Mouse (Mus musculus) ES-E14 (cell line): ENCODE data around the gene Psmd3. TPM values are rescaled to one million over a fixed set of nuclear protein-coding genes. Genes with fewer than 3 reads are reported as not detected.
"Not testable (repeated sequence)": the region's sequence is repeated elsewhere in the genome, so short reads cannot be mapped to it uniquely, and the experiment has no call there.

Experiments used
- DNase-seq: peaks from one replicate; pipeline ENCODE4 v3.0.0-alpha.2; 2013; ENCODE audit warnings: low read depth, low spot score
- H3K27ac ChIP-seq: 2 replicates; pipeline ENCODE4 v1.5.1; 2012; ENCODE audit warnings: low read depth, mild to moderate bottlenecking, low read length, moderate library complexity, mixed read lengths; ENCODE audit not compliant: poor library complexity, insufficient read depth, severe bottlenecking
- H3K36me3 ChIP-seq: 2 replicates; pipeline ENCODE4 v1.6.1; 2012; ENCODE audit warnings: mild to moderate bottlenecking, low read length, moderate library complexity, mixed read lengths; ENCODE audit not compliant: control insufficient read depth, poor library complexity, insufficient read depth, severe bottlenecking
- H3K4me1 ChIP-seq, 2 experiments: fragments of 150-350 bp in 1 of 2; sonication (generic) in 1 of 2; 2 replicates each; pipeline ENCODE4 v1.6.1; 2012; ENCODE audit warnings: low read length in 2 of 2, mild to moderate bottlenecking in 1 of 2, mixed read lengths in 1 of 2; ENCODE audit not compliant: control insufficient read depth in 2 of 2, insufficient read depth in 2 of 2, poor library complexity in 1 of 2
- H3K4me3 ChIP-seq, 2 experiments: fragments of 150-350 bp in 1 of 2; sonication (generic) in 1 of 2; 2 replicates each; pipeline ENCODE4 v1.5.1; 2012; ENCODE audit warnings: low read length in 2 of 2, low read depth in 1 of 2, mild to moderate bottlenecking in 1 of 2, mixed read lengths in 1 of 2; ENCODE audit not compliant: insufficient read depth in 1 of 2, poor library complexity in 1 of 2, severe bottlenecking in 1 of 2
- H3K9ac ChIP-seq: 2 replicates; pipeline ENCODE4 v1.6.1; 2012; ENCODE audit warnings: low read depth, mild to moderate bottlenecking, low read length, mixed read lengths; ENCODE audit not compliant: poor library complexity, insufficient read depth, severe bottlenecking
- H3K9me3 ChIP-seq: fragments of 150-350 bp; sonication (generic); 2 replicates; pipeline ENCODE4 v1.6.1; 2012; ENCODE audit warnings: low read depth, mild to moderate bottlenecking, low read length; ENCODE audit not compliant: control insufficient read depth, insufficient read depth
- CHD2 ChIP-seq: IDR thresholded peaks from 2 replicates; pipeline ENCODE4 v1.6.1; 2014; ENCODE audit warnings: mild to moderate bottlenecking, low read depth, low read length, inconsistent platforms
- HCFC1 ChIP-seq: IDR thresholded peaks from 2 replicates; pipeline ENCODE4 v1.6.1; 2012; ENCODE audit warnings: low read length, inconsistent platforms, borderline replicate concordance; ENCODE audit not compliant: insufficient read depth
- MAFK ChIP-seq: IDR thresholded peaks from 2 replicates; pipeline ENCODE4 v1.6.1; 2014; ENCODE audit warnings: mild to moderate bottlenecking, low read depth, low read length, inconsistent platforms; ENCODE audit not compliant: insufficient read depth
- ZNF384 ChIP-seq: IDR thresholded peaks from 2 replicates; pipeline ENCODE4 v1.6.1; 2012; ENCODE audit warnings: low read depth, low read length, inconsistent platforms
- in situ Hi-C, 2 experiments: fragments of 600-800 bp; cut with MboI; formaldehyde crosslinking; loops; one replicate each; pipeline ENCODE4 v1.15.1; 2025; ENCODE audit warnings: low sequenced_read_pairs in 2 of 2, inconsistent platforms in 1 of 2; ENCODE audit not compliant: unreplicated experiment in 2 of 2
- total RNA-seq: library from RNA; depleted of rRNA; stranded (reverse); fragments of 300-350 nt; gene quantifications from 2 replicates; pipeline ENCODE4 v1.2.3, GENCODE M21; 2012

Gene Psmd3
- total RNA-seq, 1 experiment: 408 TPM

DNA sequence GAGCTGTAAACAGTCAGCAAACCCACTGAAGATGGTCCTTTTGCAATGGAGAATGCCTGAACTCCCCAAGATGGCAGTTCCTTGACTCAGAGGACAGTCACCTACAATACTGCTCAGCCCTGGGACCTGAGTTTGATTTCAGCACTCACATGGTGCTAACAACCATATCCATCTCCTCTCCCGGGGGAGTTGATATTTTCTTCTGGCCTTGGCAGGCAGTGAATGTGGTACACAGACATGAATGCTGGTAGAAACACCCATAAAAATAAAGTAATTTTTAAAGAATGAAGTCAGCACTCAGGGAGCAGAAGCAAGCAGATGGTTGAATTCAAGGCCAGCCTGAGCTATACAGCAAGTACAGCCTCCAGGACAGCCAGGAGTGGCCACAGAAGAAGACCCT, 53.8 kb downstream of the Psmd3 start:
- no peak for TF ChIP-seq HCFC1
- no peak for TF ChIP-seq MAFK
- Histone ChIP-seq H3K36me3 (no peaks in the 10 kb centered on the region), H3K9me3 (no peaks in the 10 kb centered on the region), H3K4me1 (peaks cover 8 to 17% of the 10 kb centered on the region in 2 experiments; a peak in 3 of 4 replicates), H3K27ac (no peak overlapping the region), H3K9ac (no peak overlapping the region), H3K4me3 (no peak overlapping the region)
- no peak for DNase-seq
- in situ Hi-C loops: loop anchor here in 1 of 2 experiments (10.0 kb wide), 1 partner anchor 49 kb away; no protein-coding TSS in a partner anchor

DNA sequence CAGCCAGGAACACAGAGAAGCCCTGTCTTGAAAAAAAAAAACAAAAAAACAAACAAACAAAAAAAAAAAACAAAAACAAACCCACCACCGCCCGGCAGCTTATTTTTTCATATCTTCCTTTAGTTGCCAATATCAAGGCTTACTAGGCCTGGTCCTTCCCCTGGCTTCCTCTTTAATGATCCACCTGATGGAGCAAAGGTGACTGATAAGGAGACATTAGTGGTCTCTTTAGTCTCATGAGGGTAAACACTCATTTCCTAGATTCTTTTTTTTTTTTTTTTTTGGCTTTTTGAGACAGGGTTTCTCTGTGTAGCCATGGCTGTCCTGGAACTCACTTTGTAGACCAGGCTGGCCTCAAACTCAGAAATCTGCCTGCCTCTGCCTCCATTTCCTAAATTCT, 54.9 kb downstream of the Psmd3 start:
- 0 out of 2 replicates have a peak, but pooled peaks have one; percentile 35 for TF ChIP-seq ZNF384
- in situ Hi-C loops: loop anchor here in 1 of 2 experiments (10.0 kb wide), 1 partner anchor 48 kb away; no protein-coding TSS in a partner anchor
- not testable (repeated sequence) for H3K36me3 ChIP-seq, H3K27ac ChIP-seq, H3K9me3 ChIP-seq, H3K9ac ChIP-seq, H3K4me3 ChIP-seq, DNase-seq
- H3K4me1 ChIP-seq: peaks cover 8 to 17% of the 10 kb centered on the region in 2 experiments; a peak in 3 of 4 replicates

DNA sequence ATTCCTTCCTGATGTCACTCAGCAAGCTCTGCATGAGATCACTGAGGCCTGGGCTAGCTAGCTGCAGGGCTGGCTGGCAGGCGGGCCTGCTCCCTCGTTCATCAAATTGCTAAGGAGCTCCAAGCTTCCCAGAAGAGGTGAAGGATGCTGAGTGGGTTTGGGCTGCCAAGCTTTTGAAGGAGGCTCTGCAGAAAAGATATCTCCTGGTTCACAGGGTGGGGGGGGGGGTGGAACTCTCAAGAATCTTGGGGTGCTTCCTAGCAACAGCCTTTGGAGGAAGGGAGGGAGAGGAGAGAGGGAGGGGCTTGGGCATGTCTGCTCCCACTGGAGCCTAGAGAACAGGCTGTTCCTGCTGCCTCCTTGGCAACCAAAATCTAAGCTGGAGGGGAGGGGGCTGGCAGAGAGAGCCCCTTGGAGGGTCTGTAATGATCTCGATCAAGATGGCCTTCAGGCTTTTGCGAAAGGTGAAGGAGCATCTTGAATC, 56.1 kb downstream of the Psmd3 start:
- in situ Hi-C loops: loop anchor here in 1 of 2 experiments (10.0 kb wide), 1 partner anchor 46 kb away; no protein-coding TSS in a partner anchor
- no peak for DNase-seq
- Histone ChIP-seq H3K9me3 (no peaks in the 10 kb centered on the region), H3K4me3 (no peak overlapping the region), H3K27ac (no peak overlapping the region), H3K36me3 (no peaks in the 10 kb centered on the region), H3K4me1 (peaks cover 8 to 25% of the 10 kb centered on the region in 2 experiments; a peak in 3 of 4 replicates), H3K9ac (no peak overlapping the region)
- TF ChIP-seq CHD2 (no peak), HCFC1 (no peak), MAFK (no peak)

DNA sequence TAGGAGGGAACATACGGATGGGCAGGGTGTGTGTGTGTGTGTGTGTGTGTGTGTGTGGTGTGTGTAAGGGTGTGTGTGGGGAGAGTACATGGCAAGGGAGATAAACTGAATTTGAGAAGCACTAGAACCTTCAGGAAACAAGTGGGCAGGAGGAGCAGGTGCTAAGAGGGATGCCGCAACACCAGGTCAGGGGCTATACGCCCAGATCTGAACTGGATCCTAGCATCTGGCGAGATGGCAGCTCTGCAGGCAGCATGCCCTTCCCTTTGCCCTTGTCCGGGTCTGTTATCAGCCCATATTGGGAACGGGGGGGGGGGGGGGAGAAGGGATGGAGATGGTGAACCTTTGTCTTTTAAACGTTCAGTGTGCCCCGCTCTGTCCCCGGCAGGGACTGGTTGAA, 56.6 kb downstream of the Psmd3 start:
- Histone ChIP-seq H3K36me3 (no peaks in the 10 kb centered on the region), H3K9ac (no peak overlapping the region), H3K27ac (no peak overlapping the region), H3K4me3 (no peak overlapping the region), H3K4me1 (peaks cover 9 to 29% of the 10 kb centered on the region in 2 experiments; a peak in 3 of 4 replicates), H3K9me3 (no peaks in the 10 kb centered on the region)
- in situ Hi-C loops: loop anchor here in 1 of 2 experiments (10.0 kb wide), 1 partner anchor 46 kb away; no protein-coding TSS in a partner anchor
- no peak for TF ChIP-seq MAFK
- no peak for TF ChIP-seq ZNF384
- no peak for TF ChIP-seq CHD2
- no peak for DNase-seq

DNA sequence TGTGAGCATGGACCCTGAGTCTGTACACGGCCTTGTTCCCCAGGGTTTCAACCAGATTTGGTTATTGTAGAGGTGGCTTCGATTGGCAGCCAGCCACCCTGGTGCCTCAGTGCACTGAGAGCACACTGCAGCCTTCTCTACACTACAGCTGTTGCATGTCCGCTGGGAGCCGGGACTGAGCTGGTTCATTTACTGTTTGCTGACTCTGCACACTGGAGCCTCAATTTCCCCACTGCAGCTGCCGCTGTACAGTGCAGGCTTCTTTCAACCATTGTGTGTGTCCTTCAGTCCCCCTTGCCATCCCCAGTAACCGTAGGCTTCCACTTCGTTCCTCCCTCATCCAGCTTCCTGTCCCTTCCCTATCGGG, 57.7 kb downstream of the Psmd3 start:
- Histone ChIP-seq H3K36me3 (no peaks in the 10 kb centered on the region), H3K9me3 (no peaks in the 10 kb centered on the region), H3K4me3 (peak overlapping the region; percentile 20 to 97; a peak in 3 of 4 replicates), H3K4me1 (peaks cover 10 to 37% of the 10 kb centered on the region in 2 experiments; a peak in 3 of 4 replicates), H3K27ac (no peak overlapping the region), H3K9ac (peak overlapping the region; percentile 35; the same call in 1 of the 2 replicates)
- in situ Hi-C loops: no loop called here
- no peak for TF ChIP-seq ZNF384
- TF ChIP-seq MAFK: peak; percentile 56
- DNase-seq: no peak
